ENCODE assay signal across 14 mouse cellular contexts in the genomic region with DNA sequence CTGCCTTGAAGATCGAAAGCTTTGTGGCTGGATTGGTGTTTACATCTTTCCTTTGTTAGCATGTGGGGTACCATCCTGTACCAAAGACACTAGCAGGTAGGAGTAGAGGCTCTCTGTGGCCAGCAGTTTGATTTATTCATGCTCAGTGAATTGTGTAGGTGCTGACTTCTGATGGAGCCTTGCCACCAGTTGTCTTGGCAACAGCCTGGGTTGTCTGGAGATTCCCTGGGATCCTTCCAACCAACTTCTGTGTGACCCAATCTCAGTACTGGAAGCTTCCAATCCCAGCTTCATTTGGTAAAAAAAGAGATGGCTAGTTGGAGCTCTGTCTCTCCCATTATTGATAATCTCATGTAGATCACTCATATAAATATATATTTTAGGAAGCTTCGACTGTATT.
DNase-seq lines count a peak whose midpoint lies in the region.
"Had no signal": no experiment of that assay in that cellular context is flagged by ENCODE, and none has a peak within 500 bp of the region (broad histone marks: within the 10 kb centered on the region; RNA-seq: fewer than 3 reads in every experiment).

No protein-coding gene starts in this region.

- intact Hi-C loops in heart, postnatal 10 days (cut with DNase I), result no loop called here
- intact Hi-C loops in heart, postnatal 25 days (cut with DNase I), result no loop called here
- intact Hi-C loops in left cerebral cortex, postnatal 4 days (cut with DNase I), result no loop called here

- DNase-seq in cerebellum, postnatal 14 days, result peak; percentile 1 to 9
- no peak for DNase-seq in cerebellum, adult 11-12 months
- peak; percentile 25 to 26 for DNase-seq in heart, postnatal 10 days
- no peak for DNase-seq in heart, postnatal 25 days (ENCODE audit: low spot score)
- DNase-seq in left cerebral cortex, postnatal 4 days, result peak; percentile 22
- no peak for DNase-seq in left cerebral cortex, adult 11 months (ENCODE audit: low spot score)
- DNase-seq in adipocyte (ENCODE audit: low spot score), result peak; percentile 7
- no peak for DNase-seq in lung, postnatal 36 days
- DNase-seq: cerebellum, postnatal 25 days; embryo, embryonic 11 days; kidney, adult 8-10 months; kidney, postnatal 25 days; right cerebral cortex, postnatal 4 days; thymus, adult 2 months had no signal

Comparison
In these comparisons a context has a peak if more than half of its experiments do, and no peak if none do; other contexts are left out.
1. DNase-seq: peak in cerebellum, postnatal 14 days (2 of 2), heart, postnatal 10 days (2 of 2), left cerebral cortex, postnatal 4 days (single experiment) and adipocyte (single experiment); none in cerebellum, adult 11-12 months (single experiment), heart, postnatal 25 days (single experiment), left cerebral cortex, adult 11 months (single experiment) and lung, postnatal 36 days (single experiment).